Mouse (Mus musculus): ENCODE data around the gene 1600015I10Rik.

DNA sequence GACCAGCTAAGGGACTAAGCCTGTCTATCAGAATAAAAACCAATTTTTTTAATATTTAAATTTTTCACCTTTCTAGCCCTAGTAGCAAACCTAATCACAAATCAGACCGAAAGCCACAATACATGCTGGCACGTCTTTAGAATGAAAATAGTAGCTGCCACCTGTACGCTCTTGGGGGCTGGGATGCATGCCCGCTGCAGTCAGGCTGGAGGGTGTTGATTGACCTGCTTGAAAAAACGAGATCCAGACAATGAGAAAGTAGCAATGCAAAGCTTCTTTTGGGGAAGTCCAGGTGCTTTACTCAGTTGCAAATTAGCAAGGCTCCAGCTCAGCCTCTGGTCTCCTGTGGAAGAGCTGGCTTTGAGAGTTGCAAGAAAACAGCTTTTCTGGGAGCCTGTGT, 32.7 kb upstream of the 1600015I10Rik start:
- TF ChIP-seq CTCF (IDR thresholded peaks at IDR 0.05; ENCODE audit: low read depth) (no peak), EP300 (IDR thresholded peaks at IDR 0.05; ENCODE audit: low read depth) (no peak)
